Mouse (Mus musculus): ENCODE results near the gene Sema3f. TPM values are rescaled to one million over a fixed set of nuclear protein-coding genes. Genes with fewer than 3 reads are reported as not detected.
A peak's percentile ranks its signal among the peaks of the same experiment; 100 is the strongest.

Gene Sema3f
- total RNA-seq, 2 experiments from 2014 or later: 13.1 to 13.9 TPM

DNA sequence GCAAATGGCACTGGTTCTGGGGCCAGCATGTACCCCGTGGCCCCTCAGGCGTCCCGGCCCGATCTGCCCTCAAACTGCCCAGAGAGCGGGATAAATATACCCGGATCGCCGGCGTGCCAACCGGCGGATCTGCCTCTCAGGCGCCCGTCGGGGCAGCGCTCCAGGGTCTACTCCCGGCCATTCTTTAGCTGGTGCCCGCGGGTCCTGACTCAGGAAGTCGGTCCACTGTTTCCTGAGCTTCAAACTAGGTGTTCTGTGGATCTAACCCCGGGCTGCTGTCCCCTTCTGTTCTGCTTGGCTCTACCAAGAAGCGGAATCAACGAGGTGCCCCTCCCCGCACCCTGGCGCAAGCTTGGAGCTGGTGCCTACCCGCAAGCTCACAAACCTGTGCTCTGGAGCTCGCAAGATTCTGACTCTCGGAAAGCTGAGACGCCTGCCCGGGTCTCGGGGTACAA, 43.5 kb downstream of the Sema3f start:
- DNase-seq (ENCODE audit: low spot score in 2 of 2): no peak

DNA sequence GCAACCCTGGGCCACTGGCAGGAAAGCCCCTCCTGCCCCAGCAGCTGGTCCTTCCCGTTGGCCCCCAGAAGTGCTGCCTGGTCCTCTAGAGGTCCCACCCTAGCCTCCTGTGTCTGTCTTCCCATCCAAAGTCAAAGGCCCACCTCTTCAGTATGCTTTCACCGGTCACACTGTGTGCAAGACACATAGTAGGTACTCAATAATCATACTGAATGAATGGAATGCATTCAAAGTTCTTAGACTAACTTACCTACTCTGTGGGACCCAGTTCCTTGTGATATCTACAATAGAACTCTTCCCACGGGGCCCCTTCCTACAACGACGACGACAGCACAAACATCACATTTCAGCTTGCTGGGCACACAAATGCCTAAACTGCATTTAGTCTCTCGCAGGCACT, 45.0 kb downstream of the Sema3f start:
- DNase-seq (ENCODE audit: low spot score in 2 of 2): no peak

DNA sequence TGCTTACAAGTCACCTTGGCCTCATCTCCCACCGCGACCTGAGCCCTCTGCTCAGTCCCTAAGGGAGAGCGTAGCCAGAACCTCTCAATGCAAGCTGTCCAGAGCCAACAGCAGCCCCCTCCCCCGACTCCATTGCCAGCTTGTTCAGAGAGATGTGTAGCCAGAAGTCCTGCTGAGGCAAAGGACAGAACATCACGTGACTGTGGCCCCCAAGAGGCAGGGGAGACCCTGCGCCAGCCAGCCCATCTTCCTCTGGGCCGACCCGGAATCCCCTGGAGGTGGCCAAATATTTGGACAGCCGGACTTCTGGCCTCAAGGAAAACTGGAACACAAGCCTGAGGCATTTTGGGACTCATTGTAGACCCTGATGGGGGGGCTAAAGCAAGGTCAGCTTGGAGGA, 46.8 kb downstream of the Sema3f start:
- no peak for DNase-seq (ENCODE audit: low spot score in 2 of 2)

DNA sequence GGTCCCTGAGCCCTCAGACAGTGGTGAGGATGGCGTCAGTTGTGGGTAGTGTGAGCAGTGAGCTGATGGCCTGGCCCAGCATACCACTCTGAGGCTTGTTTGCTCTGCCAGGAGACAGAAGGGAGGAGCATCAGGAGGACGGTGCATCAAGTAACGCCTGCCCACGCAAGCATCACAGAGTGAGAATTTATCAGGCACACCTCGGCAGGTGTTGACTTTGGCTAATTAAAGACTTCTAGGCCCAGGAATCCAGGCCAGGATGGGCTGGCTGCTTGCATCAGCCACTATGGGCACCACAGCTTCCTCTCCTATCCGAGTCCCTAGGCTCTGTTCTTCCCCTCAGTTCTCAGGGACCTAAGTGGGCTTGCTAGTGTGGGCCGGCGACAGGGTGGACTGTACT, 47.9 kb downstream of the Sema3f start:
- DNase-seq (ENCODE audit: low spot score in 2 of 2): no peak

DNA sequence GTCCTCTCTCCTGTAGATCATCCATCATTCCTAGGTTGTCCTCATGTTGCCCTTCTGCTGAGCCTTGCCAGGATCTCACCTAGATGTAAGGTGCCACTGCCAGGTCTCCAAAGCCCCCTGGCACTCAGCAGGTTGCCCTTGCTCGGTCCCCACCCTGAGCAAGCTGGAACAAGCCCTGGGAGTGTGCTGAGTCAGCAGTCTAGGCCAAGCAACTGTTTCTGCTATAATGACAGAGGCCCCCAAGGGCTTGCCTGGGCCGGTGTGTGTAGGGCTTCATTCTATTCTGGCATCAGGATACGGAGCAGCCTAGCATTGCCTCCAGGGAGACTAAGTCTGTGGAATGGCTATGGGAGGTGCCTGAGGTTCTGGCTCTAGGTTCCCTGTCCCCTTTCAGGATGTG, 49.5 kb downstream of the Sema3f start:
- DNase-seq (ENCODE audit: low spot score in 2 of 2): no peak

DNA sequence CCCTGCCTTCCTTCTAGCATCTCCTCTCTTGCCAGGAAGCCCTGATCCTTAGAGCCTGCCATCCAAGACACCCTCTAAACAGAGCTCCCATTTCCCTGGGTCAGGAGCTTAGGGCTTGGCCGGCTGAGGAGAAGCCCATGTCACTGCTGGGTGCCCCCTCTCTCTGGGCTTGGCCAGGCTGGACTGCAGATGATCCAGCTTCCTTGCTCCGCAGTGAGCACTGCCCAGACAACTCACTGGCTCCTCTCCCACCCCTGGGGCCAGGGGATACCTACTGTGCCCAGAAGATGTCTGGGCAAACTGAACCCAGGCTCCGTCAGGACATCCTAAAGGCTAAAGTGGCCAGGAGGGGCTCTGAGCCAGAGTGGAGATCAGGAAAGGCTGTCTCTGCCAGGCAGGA, 50.3 kb downstream of the Sema3f start:
- no peak for DNase-seq (ENCODE audit: low spot score in 2 of 2)

DNA sequence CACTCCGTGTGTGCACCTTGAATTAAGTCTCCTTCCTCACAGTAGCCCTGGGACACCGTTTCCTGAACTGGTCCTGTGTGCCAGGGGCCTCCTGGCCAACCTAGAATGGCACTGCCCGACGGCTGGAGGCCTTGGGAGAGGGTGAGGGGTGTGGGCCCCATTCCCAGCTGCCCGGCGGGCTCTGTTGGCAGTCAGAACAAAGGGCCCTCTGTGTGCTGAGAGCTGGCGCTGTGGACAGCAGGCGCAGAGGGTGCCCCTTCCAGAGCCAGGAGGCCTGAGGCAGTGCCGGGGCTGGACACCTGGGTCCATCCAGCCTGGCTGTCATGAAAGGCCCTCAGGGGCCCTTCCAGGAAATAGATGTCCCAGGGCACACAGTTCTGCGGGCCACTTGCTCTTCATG, 50.7 kb downstream of the Sema3f start:
- peak; percentile 42 to 51 for DNase-seq (ENCODE audit: low spot score in 2 of 2)

DNA sequence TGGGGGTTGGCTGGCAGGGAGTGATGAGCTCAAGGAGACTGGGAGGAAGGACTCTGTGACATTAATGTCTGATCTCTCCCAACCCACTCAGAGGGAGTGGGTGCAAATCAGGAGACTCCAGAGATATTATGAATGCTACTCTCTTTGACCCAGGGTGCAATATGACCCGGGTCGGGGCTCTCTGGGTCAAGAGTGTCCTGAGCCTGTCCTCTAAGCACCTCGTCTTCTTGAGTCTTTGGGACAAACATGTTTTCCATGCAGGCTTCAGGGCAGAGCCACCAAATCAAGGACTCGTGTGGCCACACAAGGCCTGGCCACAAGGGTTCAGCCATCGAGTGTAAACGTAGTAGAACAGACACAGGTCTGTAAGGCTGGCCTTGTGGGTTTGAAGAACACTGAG, 52.2 kb downstream of the Sema3f start:
- DNase-seq (ENCODE audit: low spot score in 2 of 2): no peak

DNA sequence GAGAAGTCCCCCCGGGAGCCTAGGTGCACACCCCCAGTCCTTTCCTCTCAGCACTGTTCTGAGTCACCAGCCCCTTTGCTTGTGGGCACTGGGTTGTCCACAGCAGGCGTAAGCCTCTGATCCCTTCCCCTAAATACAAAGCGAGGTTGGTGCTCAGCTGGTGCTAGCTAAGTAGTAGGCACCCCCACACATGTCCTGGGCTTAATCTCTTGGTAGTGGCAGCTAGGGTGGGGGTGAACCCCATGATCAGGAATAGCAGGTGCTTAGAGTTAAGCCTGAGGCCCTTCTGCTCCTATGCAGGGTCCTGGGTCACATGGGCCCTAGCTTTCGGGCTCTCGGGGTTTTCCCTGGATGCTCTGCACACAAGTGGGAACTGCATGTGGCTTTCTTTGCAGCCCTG, 53.1 kb downstream of the Sema3f start:
- no peak for DNase-seq (ENCODE audit: low spot score in 2 of 2)

DNA sequence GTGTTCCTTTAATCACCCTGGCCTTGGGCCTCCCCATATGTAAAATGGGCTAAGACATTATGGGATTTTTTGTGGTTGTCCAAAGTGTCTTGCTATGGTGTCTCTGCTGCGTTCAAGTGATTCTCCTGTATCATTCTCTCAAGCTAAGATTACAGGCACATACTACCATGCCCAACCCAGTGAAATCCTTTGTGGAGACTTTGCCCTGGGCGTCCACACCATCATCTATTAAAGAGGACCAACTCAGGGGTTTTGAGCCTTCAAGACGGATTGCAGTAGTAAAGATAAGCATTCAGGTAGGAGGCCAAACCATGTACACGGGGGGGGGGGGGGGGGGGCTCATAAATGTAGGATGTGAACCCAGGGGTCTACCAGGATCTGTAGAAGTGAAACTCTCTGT, 55.7 kb downstream of the Sema3f start:
- DNase-seq (ENCODE audit: low spot score in 2 of 2): no peak

DNA sequence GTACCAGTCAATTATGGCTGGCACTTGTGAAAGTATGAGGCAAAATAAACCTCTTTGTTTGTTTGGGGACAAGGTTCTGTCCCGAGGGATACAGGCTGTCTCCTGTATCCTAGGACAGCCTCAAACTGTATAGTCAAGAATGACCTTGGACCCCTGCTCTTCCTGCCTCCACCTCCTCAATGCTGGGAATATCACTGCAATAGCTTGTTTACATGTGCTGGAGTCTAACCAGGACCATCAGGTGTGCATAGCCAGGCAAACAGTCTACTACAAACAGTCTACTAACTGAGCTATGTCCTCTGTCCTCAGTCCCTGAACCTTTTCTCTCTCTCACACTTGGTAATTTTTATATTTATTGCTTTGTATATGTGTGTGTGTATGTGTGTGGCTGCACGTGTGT, 56.8 kb downstream of the Sema3f start:
- DNase-seq (ENCODE audit: low spot score in 2 of 2): no peak

DNA sequence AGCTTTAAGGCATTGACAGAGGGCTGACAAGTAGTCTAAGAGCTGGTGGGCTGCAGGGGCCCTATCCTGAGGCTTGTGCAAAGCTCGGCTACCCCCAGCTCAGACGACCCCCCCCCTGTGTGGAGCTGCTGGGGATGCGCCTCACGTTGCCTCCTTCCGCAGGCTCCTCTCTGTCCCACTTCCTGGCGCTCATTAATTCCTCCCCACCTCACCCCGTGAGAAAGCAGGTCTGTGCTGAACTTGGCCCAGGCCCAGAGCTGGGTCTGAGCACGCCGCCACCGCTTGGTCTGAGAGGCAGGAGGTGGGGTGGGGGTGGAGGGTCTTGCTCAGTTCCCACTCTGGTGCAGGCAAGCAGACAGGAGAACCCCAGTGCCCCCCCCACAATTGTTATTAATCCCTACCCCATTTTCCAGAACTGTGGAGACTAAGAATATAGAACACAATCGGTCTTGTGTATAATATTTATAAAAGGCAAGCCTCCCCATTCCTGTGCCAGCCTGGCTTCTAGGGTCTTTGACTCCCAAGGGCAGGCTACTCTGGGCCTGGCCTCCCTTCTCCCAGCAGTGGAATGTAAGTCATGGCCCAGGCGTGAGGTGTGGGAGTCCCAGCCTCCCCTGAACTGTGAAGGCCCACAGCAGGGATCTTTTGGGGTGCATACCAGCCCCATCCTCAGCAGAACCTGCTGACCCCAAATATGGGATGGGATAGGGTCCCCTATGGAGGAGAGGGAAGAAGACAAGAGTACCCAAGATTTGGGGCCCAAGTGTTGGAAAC, 59.4 kb downstream of the Sema3f start:
- DNase-seq (ENCODE audit: low spot score in 2 of 2): no peak

DNA sequence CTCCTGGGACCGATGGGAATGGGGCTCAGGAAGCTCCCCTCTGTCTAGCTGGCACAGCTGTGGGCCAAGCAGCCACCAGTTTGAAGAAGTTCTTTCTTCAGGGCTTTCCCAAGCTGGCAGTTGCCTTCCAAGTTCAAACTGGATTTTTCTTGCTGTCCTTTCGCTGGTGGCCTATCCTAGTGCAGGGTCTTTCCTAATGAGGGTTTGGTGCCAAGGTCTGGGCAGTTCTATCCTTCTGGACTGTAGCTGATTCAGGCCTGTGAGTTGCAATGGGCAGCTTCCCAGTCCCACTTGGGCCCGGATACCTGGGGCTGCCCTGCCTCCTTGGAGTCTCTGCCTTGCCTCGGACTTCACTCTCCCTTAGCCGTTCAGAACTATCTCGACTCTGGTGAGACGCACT, 60.0 kb downstream of the Sema3f start:
- no peak for DNase-seq (ENCODE audit: low spot score in 2 of 2)

DNA sequence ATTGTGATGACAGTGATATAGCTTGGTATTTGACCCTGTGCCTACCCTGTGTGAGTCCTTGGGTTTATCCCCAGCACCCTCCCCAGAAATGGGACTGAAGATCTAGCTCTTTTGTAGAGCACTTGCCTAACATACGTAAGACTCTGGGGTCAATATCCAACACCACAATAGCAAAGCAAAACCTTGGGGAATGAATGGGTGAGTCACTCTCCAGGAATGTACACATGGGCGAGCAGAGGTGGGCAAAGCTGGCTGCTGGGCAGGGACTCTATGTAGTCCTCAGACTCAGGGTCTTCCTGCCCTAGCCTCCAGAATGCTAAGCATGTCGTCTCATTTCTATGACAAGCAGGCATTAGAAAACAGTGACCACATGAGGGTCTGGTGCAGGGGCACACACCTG, 61.5 kb downstream of the Sema3f start:
- DNase-seq (ENCODE audit: low spot score in 2 of 2): no peak

DNA sequence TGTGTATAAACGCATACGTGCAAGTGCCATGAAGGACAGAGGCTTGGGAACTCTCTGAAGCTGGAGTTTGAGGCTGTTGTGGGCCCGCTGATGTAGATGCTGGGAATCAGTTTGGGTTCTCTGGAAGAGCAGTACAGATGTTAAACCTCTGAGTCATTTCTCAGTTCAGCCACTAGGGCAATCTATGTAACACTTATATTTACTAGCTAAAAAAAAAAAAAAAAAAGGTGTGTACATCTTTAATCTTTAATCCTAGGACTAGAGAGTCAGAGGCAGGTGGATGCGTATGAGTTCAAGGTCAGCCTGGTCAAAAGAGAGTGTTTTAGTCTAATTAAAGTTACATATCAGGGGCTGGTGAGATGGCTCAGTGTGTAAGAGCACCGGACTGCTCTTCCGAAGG, 63.3 kb downstream of the Sema3f start:
- no peak for DNase-seq (ENCODE audit: low spot score in 2 of 2)

DNA sequence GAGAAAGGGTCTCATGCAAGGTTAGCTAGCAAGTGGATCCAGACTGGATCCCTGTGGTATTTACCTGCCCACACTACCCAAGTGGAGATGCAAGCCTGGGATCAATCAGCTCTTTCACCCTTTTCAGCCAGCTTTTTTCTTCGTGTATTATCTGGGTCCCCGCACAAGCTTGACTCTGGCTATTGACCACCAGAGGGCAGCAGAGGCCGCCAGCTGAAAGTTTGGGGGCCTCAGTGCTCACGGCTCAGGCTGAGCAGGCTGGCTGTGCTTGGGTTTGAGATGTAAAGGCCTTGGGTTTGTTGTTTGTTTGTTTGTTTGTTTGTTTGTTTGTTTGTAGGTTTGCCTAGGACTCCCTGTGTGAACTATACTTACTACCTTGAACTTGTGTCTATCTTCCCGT, 64.7 kb downstream of the Sema3f start:
- peak; percentile 79 to 84 for DNase-seq (ENCODE audit: low spot score in 2 of 2)

DNA sequence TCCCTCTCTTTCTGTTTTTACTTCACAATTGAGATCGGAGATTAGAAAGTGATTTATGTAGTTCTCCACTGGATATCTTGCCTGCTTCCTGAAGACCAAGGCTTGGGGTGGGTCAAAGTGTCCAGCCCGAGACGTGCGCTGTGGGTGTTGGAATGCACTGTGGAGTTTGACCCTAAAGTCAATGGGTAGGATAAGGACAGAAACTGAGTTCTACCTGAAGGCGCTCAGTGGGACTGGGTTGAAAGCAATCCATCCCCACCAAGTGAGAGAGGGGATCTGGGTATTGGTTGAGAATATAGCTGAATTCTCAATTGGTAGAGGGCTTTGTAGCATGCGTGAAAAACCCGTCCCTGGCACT, 65.1 kb downstream of the Sema3f start:
- DNase-seq (ENCODE audit: low spot score in 2 of 2): no peak

DNA sequence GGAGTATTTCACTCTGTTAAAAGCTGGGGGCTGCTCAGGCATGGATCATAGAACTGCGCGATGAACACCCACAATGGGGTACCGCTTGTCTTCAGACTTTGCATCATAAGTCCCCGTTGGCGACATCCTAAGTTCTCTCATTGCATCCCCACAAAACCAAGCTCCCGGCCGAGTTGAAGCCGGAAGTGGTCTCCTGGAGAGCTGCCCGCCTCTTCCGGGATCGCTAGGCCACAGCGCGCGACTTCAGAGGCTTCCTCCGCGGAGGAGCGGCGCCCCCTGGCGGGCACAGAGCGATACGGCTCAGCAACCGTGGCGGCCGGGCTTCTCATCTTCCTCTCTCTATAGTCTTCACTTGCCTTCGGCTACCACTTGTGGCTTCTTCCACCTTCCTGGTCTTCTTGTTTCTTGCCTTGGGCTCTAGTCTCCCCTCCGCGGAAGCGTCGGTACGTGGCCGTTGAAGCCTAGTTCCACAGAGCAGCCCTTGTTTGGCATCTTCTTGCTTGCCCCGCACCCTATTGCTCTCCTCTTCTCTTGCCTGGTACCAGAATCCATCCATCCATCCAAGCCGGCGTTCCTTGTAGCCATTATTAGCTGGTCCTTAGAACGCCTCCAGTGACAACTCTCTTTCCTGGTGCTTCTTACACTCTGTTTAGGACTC, 65.7 kb downstream of the Sema3f start:
- peak; percentile 93 to 96 for DNase-seq (ENCODE audit: low spot score in 2 of 2)

DNA sequence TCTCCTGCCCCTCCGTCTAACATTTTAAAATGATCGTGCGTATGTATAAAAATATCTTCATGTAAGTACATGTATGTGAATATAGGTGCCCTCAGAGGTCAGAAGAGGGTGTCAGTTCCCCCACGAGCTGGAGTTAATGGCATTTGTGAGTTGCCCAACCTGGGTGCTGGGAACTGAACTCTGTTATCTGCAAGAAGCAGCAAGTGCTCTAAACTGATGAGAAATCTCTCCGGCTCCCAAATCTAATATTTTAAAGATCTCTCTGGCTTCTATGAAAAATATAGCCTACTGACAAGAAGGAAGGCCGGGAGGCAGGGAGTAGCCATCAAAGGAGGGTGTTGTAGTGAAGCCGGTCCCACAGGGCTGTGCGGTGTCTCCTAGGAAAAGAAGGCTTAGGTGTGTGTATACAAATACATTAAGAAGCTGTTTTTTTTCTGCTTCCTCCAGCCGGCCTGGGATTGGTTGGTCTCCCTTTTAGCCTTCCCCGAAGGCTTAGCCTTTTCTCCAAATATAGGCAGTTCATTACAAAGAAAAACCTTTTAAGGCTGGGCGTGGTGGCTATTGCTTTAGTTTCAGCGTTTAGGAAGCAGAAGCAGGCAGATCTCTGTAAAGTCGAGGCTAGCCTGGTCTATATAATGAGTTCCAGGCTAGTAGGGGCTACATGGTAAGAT, 66.6 kb downstream of the Sema3f start:
- no peak for DNase-seq (ENCODE audit: low spot score in 2 of 2)

DNA sequence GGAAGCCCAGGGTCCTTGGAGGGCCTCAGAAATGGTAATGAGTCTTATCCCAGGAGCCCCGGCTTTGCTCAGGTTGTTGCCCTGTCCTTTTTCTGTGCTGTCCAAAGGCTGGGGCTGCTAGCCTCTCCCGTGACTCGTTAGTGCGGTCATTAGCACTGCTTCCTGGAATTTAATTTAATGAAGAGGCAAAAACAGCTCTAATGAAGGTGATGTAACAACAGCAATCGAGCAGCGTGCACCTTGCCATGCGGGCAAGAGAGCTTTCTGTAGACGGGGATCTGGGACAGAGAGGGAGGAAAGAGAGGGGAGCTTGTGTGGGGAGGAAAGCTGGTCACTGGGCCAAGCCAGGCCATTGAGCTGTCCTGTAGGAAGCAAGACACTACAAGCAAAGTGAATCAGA, 68.6 kb downstream of the Sema3f start:
- no peak for DNase-seq (ENCODE audit: low spot score in 2 of 2)

DNA sequence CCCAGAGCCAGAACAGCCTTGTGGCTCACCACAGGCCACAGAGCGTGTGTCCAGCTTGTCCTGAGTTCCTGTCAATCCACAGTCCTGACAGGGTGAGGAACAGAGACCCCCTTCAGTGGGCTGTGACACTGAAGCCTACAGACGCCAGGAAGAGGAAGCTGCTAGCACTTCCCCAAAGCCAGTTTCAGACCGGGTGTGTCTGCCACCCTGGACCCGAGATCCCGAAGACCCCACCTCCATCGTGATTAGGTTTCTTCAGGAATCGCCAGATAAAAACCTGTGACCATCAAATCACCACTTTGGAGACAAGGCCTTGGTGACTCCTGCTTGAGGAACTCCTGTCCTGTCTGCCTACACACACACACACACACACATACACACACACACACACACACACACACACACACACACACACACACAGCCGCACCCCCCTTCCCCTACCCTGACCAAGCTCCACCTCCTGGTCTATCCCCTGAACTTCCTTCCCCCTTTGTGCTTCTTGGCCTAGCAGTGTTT, 70.0 kb downstream of the Sema3f start:
- no peak for DNase-seq (ENCODE audit: low spot score in 2 of 2)

DNA sequence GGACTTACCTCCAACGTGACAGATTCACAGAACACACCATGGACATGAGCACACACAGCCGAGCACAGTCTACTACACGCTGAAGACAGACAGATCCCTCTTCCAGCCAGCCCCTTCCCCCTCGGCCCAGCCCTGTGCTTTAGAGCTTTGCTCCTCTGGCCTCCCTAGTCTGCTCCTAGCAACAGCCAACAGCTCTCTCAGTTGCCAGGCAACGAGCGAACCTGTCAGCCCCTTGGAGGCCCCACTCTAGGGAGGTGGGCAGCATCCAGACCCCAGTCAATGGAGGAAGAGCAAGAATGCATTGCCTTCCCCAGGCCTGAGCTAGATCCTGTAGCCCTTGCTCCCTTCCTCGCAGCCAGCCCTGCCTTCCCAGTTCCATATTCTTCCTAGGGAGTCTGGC, 73.2 kb downstream of the Sema3f start:
- no peak for DNase-seq (ENCODE audit: low spot score in 2 of 2)

Measured in left cerebral cortex, adult 18-20 months (tissue).